Mouse (Mus musculus): ENCODE measurements around the gene Inpp5d.
A peak's percentile ranks its signal among the peaks of the same experiment; 100 is the strongest.

Inpp5d gene

DNA sequence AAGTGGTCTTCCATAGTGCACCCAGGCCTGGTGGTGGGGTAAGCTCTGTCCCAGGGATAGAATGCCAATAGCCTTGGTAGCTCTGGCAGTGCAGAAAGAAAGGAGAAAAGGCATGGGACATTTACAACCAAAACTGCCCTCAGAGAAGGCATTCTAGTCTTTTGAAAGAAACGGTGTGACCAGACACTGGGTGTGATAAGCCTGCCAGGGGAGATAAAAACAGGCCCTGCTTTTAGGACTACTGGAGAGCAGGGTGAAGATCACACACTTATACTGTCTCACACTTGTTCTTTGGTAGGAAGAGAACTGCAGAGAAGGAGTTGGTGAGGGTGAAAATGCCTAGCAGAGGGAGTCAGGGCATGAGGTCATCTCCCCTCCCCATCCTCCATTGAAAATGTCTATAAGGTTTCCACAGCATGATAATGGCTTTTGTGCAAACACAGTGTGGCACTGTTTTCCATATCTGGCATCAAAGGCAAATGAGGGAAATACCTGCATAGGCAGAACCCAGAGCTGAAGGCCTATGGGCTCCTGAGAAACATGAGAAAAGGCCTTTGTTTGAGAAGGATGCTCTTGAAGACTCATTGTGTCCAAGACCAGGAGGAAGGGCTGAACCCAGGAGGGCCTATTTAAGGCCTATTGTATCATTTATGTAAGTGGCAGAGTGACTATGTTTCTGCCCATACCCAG, 4.0 kb downstream of the Inpp5d start:
- DNase-seq (ENCODE audit: low read depth, low spot score): no peak

DNA sequence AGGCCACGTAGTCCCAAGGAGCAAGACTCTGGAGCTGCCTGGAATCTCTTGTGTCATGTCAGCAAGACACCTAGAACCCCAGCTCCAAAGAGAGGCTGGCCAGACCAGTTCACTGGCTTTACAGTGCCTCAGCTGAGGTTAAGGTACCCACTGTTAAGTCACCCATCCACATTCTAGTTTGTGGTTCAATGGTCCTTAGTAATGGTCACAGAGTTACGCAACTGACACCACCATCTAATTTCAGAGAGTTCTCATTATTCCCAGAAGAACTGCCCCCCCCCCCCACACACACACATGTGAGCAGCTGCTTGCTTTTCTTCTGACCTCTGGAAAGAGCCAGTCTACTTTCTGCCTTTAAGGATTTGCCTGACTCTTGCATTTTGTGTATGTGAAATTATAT, 4.7 kb downstream of the Inpp5d start:
- DNase-seq (ENCODE audit: low read depth, low spot score): no peak

DNA sequence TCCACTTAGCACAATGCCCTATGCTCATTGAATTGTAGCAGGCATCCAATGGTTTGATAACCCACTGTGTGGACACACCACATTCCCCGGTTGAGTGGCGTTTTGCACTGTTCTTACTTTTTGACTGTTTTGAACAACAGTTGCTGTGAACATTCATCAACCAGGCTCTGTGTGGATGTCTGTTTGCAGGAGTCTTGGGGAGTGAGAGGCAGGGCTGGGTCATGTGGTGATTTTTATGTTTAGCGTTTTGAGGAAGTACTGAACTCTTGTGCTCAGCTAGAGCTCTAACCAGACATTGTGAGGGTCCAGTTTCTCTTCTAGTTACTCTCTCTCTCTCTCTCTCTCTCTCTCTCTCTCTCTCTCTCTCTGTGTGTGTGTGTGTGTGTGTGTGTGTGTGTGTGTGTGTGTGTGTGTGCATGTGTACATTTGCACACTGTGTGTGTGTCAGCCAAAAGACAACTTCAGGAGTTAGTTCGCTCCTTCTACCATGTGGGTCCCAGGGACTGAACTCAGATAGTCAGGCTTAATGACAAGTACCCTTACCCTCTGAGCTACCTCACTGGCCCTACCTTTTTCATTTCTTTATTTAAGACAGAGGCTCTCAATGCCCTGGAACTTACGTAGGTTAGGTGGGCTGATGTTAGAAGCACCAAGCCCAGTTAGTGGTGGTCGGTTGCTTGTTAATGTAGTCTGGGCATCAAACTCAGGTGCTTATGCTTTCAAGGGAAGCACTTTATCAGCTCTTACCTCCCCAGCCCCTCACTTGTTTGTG, 5.3 kb downstream of the Inpp5d start:
- no peak for DNase-seq (ENCODE audit: low read depth, low spot score)

DNA sequence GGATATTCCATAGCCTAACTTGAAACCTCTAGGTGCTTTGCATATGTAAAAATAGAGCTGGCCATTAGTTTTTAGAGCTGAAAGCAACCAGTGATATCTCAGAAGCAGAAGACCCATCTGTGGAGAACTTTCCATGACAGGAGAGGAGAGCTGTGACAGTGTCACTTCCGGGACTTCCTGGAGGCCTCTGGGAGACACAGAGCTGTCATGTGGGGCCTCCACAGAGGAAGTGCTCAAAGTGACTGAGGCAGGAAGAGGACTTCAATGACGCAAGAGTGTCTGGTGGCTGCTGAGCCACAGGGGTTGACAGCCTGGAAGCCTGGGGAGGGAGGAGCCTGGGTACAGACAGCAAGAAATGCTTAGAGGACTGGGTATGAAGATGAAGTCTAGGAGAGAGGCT, 6.2 kb downstream of the Inpp5d start:
- peak; percentile 96 for DNase-seq (ENCODE audit: low read depth, low spot score)

DNA sequence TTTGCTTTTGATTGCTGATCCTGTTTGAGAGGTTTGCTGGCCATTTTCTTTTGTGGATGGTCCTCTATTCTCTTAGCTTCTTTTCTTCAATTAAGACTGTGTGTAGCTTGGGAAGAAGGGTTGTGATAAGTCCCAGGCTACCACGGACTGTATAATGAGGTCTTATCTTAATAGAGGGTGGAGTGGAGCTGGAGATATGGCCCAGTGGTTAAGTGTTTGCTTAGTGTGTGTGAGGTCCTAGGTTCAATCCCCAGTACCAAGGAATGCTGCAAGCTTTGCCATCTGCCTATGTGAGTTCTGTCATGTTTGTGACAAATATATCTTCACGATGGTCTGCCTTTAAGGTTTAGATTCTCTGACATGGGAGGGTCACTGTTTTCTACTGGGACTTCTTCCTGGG, 8.0 kb downstream of the Inpp5d start:
- DNase-seq (ENCODE audit: low read depth, low spot score): no peak

DNA sequence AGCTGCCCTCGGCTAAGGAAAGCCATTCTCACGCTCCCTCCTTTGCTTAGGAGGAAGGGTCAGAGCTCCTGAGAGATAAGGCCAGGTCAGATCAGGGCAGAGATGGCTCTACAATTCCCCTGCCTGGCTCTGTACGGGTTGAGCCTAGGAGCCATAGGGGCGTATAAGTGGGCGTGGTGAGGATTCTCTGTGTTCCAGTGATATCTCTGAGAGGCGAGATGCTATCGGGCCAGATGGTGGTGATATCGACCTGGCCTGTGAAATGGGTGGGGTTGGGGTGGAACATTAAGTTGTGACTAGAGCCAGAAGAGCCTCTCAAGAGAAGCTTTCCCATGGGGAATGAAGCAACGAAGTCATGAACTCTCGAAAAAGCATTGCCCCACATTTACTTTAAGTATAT, 11.5 kb downstream of the Inpp5d start:
- DNase-seq (ENCODE audit: low read depth, low spot score): peak; percentile 43

DNA sequence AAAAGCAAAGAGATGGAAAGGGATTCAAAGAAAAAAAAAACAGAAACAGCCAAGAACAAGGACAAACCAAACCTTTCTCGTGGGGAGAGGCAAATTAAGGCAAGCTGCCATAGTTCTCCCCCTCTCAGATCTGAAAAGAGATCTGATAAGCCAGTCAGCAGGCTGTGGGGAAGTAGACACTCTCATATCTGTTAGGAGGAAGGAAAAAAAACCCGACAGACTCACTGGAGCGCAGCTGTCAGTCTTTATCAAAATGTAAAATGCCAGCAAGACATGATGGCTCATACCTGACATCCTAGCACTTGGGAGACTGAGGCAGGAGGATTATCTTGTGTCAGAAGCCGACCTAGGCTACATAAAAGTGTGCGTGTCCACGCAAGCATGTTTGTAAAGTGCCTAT, 12.1 kb downstream of the Inpp5d start:
- DNase-seq (ENCODE audit: low read depth, low spot score): peak; percentile 38

DNA sequence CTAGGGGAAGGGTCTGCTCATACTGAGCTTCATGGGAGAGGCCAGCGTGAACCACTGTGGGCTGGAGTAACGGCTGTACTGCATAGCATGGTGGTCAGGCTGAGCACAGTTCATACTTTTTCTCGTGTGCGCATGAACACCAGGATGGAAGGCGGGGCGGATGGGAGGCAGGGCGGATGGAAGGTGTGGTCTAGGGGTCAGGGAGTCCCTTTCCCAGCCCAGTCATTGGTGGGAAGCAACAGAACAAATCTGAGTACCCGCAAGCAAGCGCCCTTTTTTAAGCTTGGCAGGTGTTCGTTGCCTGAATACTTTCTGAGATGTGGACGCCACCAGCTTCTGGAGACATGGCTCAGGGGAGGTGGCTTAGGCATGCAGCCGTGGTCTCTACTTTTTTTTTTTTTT, 16.6 kb downstream of the Inpp5d start:
- no peak for DNase-seq (ENCODE audit: low read depth, low spot score)

DNA sequence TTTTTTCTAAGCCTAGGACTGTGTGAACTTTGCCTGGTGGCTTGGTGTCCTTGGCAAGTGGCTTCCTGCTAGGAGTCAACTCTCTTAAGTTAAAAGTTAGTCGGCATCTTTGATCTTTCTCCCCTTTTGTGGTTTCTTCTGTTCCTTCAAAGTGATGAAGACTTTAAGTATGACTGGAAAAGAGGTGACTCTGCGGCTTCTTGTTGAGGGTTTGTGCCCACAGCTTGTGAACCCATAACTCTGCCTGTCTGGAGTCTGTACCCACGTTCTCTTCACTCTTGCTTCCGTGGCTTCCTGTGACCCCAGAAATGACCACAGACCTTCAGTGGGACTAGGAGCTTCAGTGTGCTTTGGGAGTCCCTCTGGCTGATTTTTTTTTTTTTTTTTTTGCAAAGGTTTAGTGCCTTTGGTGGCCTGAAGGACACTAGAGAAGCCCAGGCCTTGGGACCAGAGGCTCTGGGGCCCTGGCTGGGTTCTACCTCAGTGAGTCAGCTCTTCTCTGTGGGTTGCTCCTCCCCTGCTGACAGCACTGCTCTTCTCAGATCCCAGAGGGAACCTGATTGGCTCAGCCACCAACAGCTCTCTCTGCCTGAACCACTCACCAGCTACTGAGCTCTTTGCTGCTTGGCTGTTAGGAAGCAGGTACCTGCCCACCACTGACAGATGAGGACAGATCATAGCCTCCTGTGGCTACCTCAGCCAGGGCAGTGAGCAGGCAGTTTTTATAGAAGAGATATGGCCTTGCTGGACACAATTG, 17.2 kb downstream of the Inpp5d start:
- DNase-seq (ENCODE audit: low read depth, low spot score): peak; percentile 92

DNA sequence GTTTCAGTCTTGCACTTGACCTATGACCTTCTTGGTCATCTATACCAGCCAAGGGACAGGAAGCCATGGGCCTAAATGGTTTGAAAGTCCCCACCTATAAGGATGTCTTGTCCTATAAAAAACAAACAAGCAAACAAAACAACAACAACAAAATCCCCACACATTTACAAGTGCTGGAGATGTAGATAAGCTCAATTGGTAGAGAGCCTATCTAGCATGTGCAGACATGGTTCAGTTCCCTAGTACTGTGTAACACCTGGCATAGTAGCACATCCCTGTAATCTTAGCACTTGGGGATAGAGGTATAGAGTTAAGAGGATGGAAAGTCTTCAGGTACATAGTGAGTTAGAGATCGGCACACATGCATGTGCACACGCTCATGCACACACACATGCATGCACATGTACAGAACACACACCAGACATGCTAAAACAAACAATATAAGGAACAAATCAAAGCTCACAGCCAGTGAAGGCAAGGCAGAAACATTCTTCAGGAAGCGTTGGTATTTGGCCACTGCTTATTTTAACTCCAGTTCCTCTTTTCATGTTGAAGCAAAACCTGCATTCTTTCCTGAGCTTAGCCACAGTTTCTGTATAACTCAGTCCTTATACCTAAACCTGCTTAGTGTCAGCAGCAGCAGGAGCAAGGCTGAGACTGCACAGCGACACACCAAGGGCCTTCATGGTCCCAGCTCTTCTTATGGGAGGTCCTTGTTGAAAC, 17.9 kb downstream of the Inpp5d start:
- DNase-seq (ENCODE audit: low read depth, low spot score): no peak

DNA sequence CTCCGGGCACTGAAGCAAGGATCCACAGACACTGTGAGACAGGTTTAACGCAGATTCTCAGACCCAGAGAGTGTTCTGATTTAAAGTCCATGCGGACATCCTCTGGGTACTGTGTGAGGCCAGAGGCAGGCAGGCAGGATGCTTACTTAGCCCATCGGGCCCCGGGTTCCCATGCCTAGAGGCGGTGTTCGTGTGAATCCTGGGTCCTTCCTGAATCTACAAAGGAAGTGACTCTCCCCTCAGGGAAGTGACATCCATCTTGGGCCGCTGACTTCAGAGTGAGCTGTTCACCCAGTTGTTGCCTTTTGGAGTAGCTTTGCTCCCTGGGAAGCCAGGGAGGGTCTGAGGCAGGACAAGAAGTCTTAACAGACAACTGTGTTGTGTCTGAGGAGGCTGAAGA, 19.6 kb downstream of the Inpp5d start:
- DNase-seq (ENCODE audit: low read depth, low spot score): no peak

DNA sequence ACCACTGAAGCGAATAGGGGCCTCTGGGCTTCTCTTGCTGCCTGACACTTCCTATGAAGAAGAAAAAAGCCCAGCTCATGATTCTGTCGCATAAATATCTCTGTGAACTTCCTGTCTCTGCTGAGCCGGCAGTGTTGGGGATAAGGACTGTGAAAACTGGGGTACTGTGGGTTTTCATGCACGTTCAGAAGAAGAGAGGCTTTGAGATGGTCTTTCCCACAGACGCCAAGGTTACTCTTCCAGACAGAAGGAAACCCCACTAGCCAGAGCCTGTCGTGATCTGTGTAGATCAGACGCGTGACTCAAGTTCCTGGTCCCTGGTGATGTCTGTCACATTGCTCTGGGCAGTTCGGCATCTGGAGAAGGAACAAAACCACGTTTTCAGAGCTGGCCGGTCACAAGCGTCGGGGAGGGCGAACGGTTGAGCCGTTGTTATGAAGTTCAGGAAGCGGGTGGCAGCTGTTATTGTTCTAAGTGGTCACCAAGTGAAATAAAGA, 20.1 kb downstream of the Inpp5d start:
- DNase-seq (ENCODE audit: low read depth, low spot score): no peak

DNA sequence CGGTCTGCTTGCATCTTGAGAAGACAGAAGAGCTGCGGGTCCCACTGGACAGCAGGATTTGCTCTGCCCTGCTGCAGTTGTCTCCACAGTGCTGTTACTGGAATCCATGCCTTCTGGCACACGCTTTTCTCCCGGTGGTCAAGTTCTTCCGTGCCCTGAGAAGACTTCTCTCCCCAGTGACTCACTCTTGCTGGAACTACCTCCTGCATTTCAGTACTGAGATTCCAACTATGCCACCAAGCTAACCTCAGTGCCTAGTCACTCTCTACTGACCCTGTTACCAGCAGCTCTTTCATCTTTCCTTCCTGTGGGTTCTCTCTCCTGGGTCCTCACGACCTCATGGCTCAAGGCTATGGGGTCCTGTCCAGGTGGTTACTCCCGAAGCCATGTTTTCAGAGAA, 22.9 kb downstream of the Inpp5d start:
- DNase-seq (ENCODE audit: low read depth, low spot score): no peak

DNA sequence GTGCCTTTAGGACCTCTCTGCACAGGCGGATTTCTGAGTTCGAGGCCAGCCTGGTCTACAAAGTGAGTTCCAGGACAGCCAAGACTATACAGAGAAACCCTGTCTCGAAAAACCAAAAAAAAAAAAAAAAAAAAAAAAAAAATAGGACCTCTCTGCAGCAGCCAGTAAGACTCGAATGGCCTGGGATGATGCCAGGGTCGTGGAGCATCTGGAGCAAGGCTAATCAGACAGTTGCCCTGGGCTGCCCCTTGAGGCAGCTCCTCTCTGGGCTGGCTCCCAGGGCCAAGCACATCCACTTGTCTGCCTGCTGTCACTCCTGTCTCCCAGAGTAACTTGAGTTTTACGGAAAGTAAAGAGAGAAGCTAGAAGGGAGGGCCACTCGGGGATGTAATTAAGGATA, 24.9 kb downstream of the Inpp5d start:
- DNase-seq (ENCODE audit: low read depth, low spot score): no peak

DNA sequence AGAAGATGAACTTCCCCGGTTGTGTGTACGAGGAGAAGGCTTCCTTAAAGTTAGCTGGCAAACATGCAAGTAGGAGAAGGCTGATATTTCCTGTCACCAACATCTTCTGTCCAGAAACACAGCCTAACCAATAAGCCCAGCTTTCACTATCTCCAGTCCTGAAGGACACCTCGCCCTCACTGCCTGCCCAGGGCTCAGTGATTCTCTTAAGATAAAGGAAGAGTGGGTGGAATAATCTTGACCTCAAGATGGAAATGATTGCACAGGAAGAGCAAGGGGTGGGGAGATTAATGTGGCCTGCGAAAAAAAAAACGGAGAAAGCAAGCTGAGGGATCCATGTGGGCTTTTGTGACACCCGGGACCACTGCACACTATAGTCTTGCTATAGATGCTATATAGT, 25.6 kb downstream of the Inpp5d start:
- DNase-seq (ENCODE audit: low read depth, low spot score): no peak

DNA sequence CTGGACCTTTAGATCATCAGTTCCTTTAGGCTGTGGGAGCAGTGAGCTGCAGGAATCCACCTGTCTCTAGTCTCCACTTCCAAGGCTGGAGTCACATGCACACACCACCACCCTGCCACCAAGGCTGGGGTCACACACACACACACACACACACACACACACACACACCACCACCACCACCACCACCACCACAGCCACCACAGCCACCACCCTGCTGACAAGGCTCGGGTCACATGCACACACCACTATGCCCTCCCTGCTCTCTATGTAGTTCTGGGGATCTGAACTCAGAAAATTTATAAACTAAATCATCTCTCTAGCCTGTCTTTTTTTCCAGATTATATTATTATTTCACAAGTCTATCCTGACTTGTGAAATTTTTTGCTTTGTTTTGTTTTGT, 27.7 kb downstream of the Inpp5d start:
- DNase-seq (ENCODE audit: low read depth, low spot score): no peak

DNA sequence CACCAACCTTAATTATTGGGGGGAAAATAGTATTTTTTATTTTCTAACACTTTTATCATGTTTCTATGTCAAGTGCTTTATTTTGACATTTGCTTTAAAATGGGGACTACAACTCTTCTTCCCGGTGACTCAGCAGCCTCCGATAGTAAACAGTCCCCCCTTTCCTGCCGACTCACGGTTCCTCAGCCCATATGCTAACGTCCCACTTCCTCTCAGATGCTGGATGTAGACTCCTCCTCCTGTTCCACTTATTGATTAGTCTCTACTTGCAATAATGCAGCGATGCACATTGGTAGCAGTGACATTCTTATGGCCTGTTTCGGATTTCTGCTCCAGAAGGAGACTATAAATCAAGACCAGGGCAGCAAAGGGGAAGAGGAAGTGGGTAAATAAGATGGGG, 28.5 kb downstream of the Inpp5d start:
- DNase-seq (ENCODE audit: low read depth, low spot score): no peak

DNA sequence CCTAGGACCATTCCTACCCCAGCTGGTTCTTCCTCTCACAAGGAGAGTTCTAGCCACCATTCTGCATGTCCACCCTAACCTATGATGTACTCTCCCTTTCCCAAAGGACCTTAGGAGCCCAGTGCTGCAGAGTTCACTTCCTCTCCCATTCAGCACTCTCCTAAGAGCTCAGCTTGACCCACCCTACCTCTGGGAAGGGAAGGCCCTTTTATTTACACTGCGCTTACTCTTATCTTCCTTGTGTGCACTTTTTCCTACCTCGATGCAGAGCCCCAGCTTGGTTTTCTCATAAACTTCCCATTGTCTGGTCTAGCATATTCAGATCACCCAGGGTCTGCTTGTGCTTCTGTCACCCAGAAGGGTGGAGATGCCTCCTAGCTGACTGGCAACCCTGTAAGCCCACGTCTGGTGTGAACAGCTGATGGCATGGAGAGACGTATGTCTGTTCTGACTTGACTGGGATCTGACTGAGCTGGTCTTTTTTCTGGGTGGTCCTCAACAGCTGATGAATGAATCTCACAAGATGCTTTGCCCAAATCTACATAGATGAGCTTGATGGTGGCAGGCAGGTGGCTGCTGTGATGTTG, 29.2 kb downstream of the Inpp5d start:
- DNase-seq (ENCODE audit: low read depth, low spot score): no peak

DNA sequence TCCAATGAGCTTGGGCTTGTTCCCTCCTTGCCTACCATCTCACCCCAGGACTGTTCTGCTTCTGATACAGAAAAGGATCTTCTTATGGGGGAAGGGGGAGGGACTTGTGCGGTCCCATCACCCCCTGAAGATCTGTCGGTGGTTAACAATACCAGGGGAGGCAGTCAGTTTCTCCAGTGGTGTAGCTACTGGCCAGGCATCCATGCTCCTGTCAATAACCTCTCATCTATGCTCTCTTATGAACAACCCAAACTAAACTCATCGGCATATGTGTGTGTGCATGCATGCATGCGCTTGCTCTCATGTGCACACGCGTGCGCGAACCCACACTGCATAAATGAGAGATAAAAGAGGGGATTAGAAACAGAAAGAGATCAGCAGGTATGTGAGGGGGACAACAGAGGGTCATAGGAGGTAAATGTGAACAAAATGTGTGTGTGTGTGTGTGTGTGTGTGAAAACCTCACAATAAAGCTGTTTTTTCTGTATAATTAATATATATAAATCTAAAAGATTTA, 29.9 kb downstream of the Inpp5d start:
- no peak for DNase-seq (ENCODE audit: low read depth, low spot score)

DNA sequence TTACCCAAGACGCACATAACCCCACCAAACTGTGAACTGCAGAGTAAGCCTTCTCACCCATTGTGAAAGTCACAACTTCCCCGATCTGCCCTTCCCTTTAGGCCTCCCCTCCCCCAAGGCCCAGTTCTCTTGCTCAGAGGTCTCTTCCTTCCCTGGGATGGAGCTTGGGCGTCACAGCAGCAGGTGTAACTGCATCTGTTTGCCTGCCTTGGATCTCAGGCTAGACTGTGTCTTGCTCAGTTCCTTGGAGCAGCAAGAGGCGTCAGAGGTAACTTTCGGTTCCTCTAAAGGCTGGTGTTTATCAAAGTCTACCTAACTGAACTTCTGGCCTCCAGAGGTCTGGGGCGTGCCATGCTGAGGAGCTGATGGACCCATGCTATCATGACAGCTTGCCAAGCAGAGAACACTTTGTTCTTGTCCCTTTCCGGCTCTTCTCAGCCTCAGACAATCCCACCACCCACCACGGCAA, 30.5 kb downstream of the Inpp5d start:
- peak; percentile 39 for DNase-seq (ENCODE audit: low read depth, low spot score)

DNA sequence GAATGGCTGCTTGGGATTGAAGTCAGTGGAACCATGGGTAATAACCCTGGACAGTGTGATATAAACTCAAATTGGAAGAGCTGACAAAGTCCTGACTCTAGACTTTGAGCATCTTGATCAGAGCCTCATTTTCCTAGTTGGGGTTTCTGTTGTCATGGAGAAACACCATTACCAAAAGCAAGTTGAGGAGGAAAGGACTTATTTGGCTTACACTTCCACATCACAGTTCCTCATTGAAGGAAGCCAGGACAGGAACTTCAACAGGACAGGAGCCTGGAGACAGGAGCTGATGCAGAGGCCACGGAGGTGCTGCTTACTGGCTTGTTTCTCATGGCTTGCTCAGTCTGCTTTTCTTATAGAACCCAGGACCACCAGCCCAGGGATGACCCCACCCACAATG, 31.3 kb downstream of the Inpp5d start:
- DNase-seq (ENCODE audit: low read depth, low spot score): no peak
